Mouse (Mus musculus): ENCODE data around the gene Pcgf6. TPM values are rescaled to one million over a fixed set of nuclear protein-coding genes. Genes with fewer than 3 reads are reported as not detected.
A peak's percentile ranks its signal among the peaks of the same experiment; 100 is the strongest.

The Pcgf6 gene
- polyA plus RNA-seq, 1 experiment from 2014 or later: 38.1 TPM

GRCm38 (mm10) chr19:47057684-47058083, 7.0 kb upstream of the Pcgf6 start:
- no peak for ATAC-seq (replicated peaks; ENCODE audit: insufficient number of reproducible peaks, low FRiP score, low TSS enrichment, low read depth)
- Histone ChIP-seq H3K4me2 (ENCODE audit: low read depth, low read length) (no peak overlapping the region), H3K9ac (replicated peaks; ENCODE audit: low read length) (no peak overlapping the region), H3K27me3 (ENCODE audit: control insufficient read depth, insufficient read depth, low read length) (no peaks in the 10 kb centered on the region), H3K4me1 (ENCODE audit: control insufficient read depth, insufficient read depth, low read length) (no peaks in the 10 kb centered on the region), H3K36me3 (replicated peaks; ENCODE audit: control insufficient read depth, insufficient read depth, low read depth, low read length) (no peaks in the 10 kb centered on the region), H3K27ac (replicated peaks; ENCODE audit: low read depth, low read length) (no peak overlapping the region), H3K4me3 (ENCODE audit: low read depth, low read length) (no peak overlapping the region), H3K9me3 (replicated peaks; ENCODE audit: control insufficient read depth, low read length) (no peaks in the 10 kb centered on the region)
- DNase-seq (ENCODE audit: low spot score): no peak
- whole genome bisulfite sequencing: 67% methylated on average over 1 of the region's 1 CpGs

- ATAC-seq (replicated peaks; ENCODE audit: insufficient number of reproducible peaks, low FRiP score, low TSS enrichment, low read depth) (no peak), DNase-seq (ENCODE audit: low spot score) (no peak)
- no peak overlapping the region for H3K4me2 ChIP-seq (ENCODE audit: low read depth, low read length)
These were observed 2.8 kb upstream of the Pcgf6 start for GRCm38 (mm10) chr19:47053471-47053870.

DNA sequence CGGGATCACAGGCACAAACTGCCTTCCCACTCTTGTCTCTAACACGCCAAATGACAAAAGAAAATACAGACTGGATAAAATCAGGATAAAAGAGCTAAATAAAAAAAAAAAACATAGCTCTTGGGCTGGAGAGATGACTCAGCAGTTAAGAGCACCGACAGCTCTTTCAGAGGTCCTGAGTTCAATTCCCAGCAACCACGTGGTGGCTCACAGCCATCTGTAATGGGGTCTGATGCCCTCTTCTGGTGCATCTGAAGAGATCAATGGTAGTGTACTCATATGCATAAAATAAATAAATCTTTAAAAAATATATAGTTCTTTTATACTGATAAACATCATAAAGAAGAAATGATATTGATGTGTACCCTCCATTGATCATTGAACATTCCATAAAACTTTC, 2.2 kb upstream of the Pcgf6 start:
- ATAC-seq (replicated peaks; ENCODE audit: insufficient number of reproducible peaks, low FRiP score, low TSS enrichment, low read depth) (no peak), DNase-seq (ENCODE audit: low spot score) (no peak)
- H3K4me2 ChIP-seq (ENCODE audit: low read depth, low read length): no peak overlapping the region
- no peak overlapping the region for H3K27ac ChIP-seq (replicated peaks; ENCODE audit: low read depth, low read length)
- no peaks in the 10 kb centered on the region for H3K4me1 ChIP-seq (ENCODE audit: control insufficient read depth, insufficient read depth, low read length)
- no peaks in the 10 kb centered on the region for H3K36me3 ChIP-seq (replicated peaks; ENCODE audit: control insufficient read depth, insufficient read depth, low read depth, low read length)
- no peak overlapping the region for H3K4me3 ChIP-seq (ENCODE audit: low read depth, low read length)
- H3K9ac ChIP-seq (replicated peaks; ENCODE audit: low read length): no peak overlapping the region
- H3K27me3 ChIP-seq (ENCODE audit: control insufficient read depth, insufficient read depth, low read length): no peaks in the 10 kb centered on the region
- 81% methylated on average over 4 of the region's 4 CpGs for WGBS
- no peaks in the 10 kb centered on the region for H3K9me3 ChIP-seq (replicated peaks; ENCODE audit: control insufficient read depth, low read length)

More at GRCm38 (mm10) chr19:47053471-47053870, 2.8 kb upstream of the Pcgf6 start:
- no peak overlapping the region for H3K9ac ChIP-seq (replicated peaks; ENCODE audit: low read length)
- H3K27ac ChIP-seq (replicated peaks; ENCODE audit: low read depth, low read length): no peak overlapping the region
- H3K36me3 ChIP-seq (replicated peaks; ENCODE audit: control insufficient read depth, insufficient read depth, low read depth, low read length): no peaks in the 10 kb centered on the region
- 87% methylated on average over 4 of the region's 4 CpGs for WGBS
- H3K4me1 ChIP-seq (ENCODE audit: control insufficient read depth, insufficient read depth, low read length): no peaks in the 10 kb centered on the region
- no peaks in the 10 kb centered on the region for H3K27me3 ChIP-seq (ENCODE audit: control insufficient read depth, insufficient read depth, low read length)
- H3K9me3 ChIP-seq (replicated peaks; ENCODE audit: control insufficient read depth, low read length): no peaks in the 10 kb centered on the region
- no peak overlapping the region for H3K4me3 ChIP-seq (ENCODE audit: low read depth, low read length)

- H3K9me3 ChIP-seq (replicated peaks; ENCODE audit: control insufficient read depth, low read length): no peaks in the 10 kb centered on the region
- peak overlapping the region; percentile 74 for H3K9ac ChIP-seq (replicated peaks; ENCODE audit: low read length)
- H3K36me3 ChIP-seq (replicated peaks; ENCODE audit: control insufficient read depth, insufficient read depth, low read depth, low read length): peaks cover 2% of the 10 kb centered on the region; the same call in 1 of the 2 replicates
- H3K27ac ChIP-seq (replicated peaks; ENCODE audit: low read depth, low read length): no peak overlapping the region; the same call in 1 of the 2 replicates
- ATAC-seq (replicated peaks; ENCODE audit: insufficient number of reproducible peaks, low FRiP score, low TSS enrichment, low read depth) (no peak), DNase-seq (ENCODE audit: low spot score) (no peak)
- H3K4me2 ChIP-seq (ENCODE audit: low read depth, low read length): peak overlapping the region; percentile 60
- H3K4me1 ChIP-seq (ENCODE audit: control insufficient read depth, insufficient read depth, low read length): no peaks in the 10 kb centered on the region
- WGBS: 6% methylated on average over 7 of the region's 7 CpGs
- no peaks in the 10 kb centered on the region for H3K27me3 ChIP-seq (ENCODE audit: control insufficient read depth, insufficient read depth, low read length)
- H3K4me3 ChIP-seq (ENCODE audit: low read depth, low read length): peak overlapping the region; percentile 66
These were observed 866 bp downstream of the Pcgf6 start for GRCm38 (mm10) chr19:47049840-47050239.

DNA sequence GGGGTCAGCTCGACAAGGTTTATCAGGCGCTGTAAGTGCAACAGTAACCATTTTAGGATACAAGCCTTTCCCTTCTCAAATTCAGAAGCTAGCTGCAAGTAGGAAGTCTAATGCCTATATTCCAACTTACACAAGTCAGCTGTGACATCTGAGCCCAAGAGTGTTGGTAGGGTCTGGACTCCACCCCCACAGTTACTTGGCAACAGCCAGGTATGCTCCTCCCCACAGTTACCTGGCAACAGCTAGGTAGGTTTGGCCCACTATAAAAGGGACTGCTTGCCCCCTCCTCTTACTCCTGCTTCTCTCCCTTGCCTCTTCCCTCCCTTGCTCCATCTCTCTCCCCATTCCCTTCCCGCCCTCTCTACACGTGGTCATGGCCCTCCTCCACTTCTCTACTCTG, 1.6 kb downstream of the Pcgf6 start:
- H3K9ac ChIP-seq (replicated peaks; ENCODE audit: low read length): no peak overlapping the region; the same call in 1 of the 2 replicates

GRCm38 (mm10) chr19:47047236-47047833, 3.4 kb downstream of the Pcgf6 start:
- WGBS: 84% methylated on average over 13 of the region's 13 CpGs
- Histone ChIP-seq H3K9ac (replicated peaks; ENCODE audit: low read length) (no peak overlapping the region), H3K4me3 (ENCODE audit: low read depth, low read length) (no peak overlapping the region)

More for the DNA sequence above, 1.6 kb downstream of the Pcgf6 start:
- Histone ChIP-seq H3K4me3 (ENCODE audit: low read depth, low read length) (no peak overlapping the region), H3K4me1 (ENCODE audit: control insufficient read depth, insufficient read depth, low read length) (no peaks in the 10 kb centered on the region), H3K9me3 (replicated peaks; ENCODE audit: control insufficient read depth, low read length) (no peaks in the 10 kb centered on the region), H3K27ac (replicated peaks; ENCODE audit: low read depth, low read length) (no peak overlapping the region), H3K4me2 (ENCODE audit: low read depth, low read length) (no peak overlapping the region; the same call in 1 of the 2 replicates), H3K27me3 (ENCODE audit: control insufficient read depth, insufficient read depth, low read length) (no peaks in the 10 kb centered on the region), H3K36me3 (replicated peaks; ENCODE audit: control insufficient read depth, insufficient read depth, low read depth, low read length) (peaks cover 2% of the 10 kb centered on the region; the same call in 1 of the 2 replicates)
- no peak for DNase-seq (ENCODE audit: low spot score)
- 71% methylated on average over 4 of the region's 4 CpGs for WGBS
- ATAC-seq (replicated peaks; ENCODE audit: insufficient number of reproducible peaks, low FRiP score, low TSS enrichment, low read depth): no peak

DNA sequence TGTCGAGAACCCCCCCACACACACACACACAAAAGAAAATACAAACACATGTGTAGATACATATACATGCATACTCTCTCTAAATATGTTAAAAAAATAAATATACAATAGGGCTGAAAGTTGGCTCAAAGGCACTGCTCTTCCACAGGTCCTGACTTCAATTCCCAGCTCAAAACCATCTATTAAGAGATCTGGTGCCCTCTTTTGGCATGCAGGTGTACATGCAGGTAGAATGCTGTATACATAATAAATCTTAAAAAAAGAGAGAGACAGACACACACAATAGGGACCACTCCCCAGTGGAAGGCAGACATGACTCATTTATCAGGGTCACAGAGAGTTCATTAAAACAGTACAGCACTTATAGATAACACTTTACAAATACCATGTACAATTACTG, 4.4 kb downstream of the Pcgf6 start:
- H3K36me3 ChIP-seq (replicated peaks; ENCODE audit: control insufficient read depth, insufficient read depth, low read depth, low read length): peaks cover 2% of the 10 kb centered on the region; the same call in 1 of the 2 replicates
- no peaks in the 10 kb centered on the region for H3K9me3 ChIP-seq (replicated peaks; ENCODE audit: control insufficient read depth, low read length)
- DNase-seq (ENCODE audit: low spot score) (no peak), ATAC-seq (replicated peaks; ENCODE audit: insufficient number of reproducible peaks, low FRiP score, low TSS enrichment, low read depth) (no peak)
- no peak overlapping the region for H3K4me2 ChIP-seq (ENCODE audit: low read depth, low read length)
- H3K4me1 ChIP-seq (ENCODE audit: control insufficient read depth, insufficient read depth, low read length): no peaks in the 10 kb centered on the region
- H3K27me3 ChIP-seq (ENCODE audit: control insufficient read depth, insufficient read depth, low read length): no peaks in the 10 kb centered on the region
- no peak overlapping the region for H3K27ac ChIP-seq (replicated peaks; ENCODE audit: low read depth, low read length)
- WGBS: 91% methylated on average over 1 of the region's 1 CpGs
- no peak overlapping the region for H3K9ac ChIP-seq (replicated peaks; ENCODE audit: low read length)
- no peak overlapping the region for H3K4me3 ChIP-seq (ENCODE audit: low read depth, low read length)

More at GRCm38 (mm10) chr19:47047236-47047833, 3.4 kb downstream of the Pcgf6 start:
- no peak for ATAC-seq (replicated peaks; ENCODE audit: insufficient number of reproducible peaks, low FRiP score, low TSS enrichment, low read depth)
- Histone ChIP-seq H3K4me1 (ENCODE audit: control insufficient read depth, insufficient read depth, low read length) (no peaks in the 10 kb centered on the region), H3K27me3 (ENCODE audit: control insufficient read depth, insufficient read depth, low read length) (no peaks in the 10 kb centered on the region), H3K27ac (replicated peaks; ENCODE audit: low read depth, low read length) (no peak overlapping the region), H3K9me3 (replicated peaks; ENCODE audit: control insufficient read depth, low read length) (no peaks in the 10 kb centered on the region), H3K4me2 (ENCODE audit: low read depth, low read length) (no peak overlapping the region), H3K36me3 (replicated peaks; ENCODE audit: control insufficient read depth, insufficient read depth, low read depth, low read length) (peaks cover 2% of the 10 kb centered on the region; the same call in 1 of the 2 replicates)
- DNase-seq (ENCODE audit: low spot score): no peak

GRCm38 (mm10) chr19:47043608-47044007, 7.1 kb downstream of the Pcgf6 start:
- 93% methylated on average over 3 of the region's 3 CpGs for WGBS
- no peak for ATAC-seq (replicated peaks; ENCODE audit: insufficient number of reproducible peaks, low FRiP score, low TSS enrichment, low read depth)
- no peak overlapping the region for H3K4me2 ChIP-seq (ENCODE audit: low read depth, low read length)
- no peaks in the 10 kb centered on the region for H3K9me3 ChIP-seq (replicated peaks; ENCODE audit: control insufficient read depth, low read length)
- DNase-seq (ENCODE audit: low spot score): peak; percentile 31
- H3K4me1 ChIP-seq (ENCODE audit: control insufficient read depth, insufficient read depth, low read length): no peaks in the 10 kb centered on the region
- H3K4me3 ChIP-seq (ENCODE audit: low read depth, low read length): no peak overlapping the region
- H3K27me3 ChIP-seq (ENCODE audit: control insufficient read depth, insufficient read depth, low read length): no peaks in the 10 kb centered on the region
- no peak overlapping the region for H3K27ac ChIP-seq (replicated peaks; ENCODE audit: low read depth, low read length)
- H3K9ac ChIP-seq (replicated peaks; ENCODE audit: low read length): no peak overlapping the region
- peaks cover 2% of the 10 kb centered on the region; the same call in 1 of the 2 replicates for H3K36me3 ChIP-seq (replicated peaks; ENCODE audit: control insufficient read depth, insufficient read depth, low read depth, low read length)

Measured in embryonic facial prominence, embryonic 11.5 days (tissue).